Mouse (Mus musculus) testis, adult 2 months (tissue): ENCODE measurements around the gene Heyl. TPM values are rescaled to one million over a fixed set of nuclear protein-coding genes. Genes with fewer than 3 reads are reported as not detected.
A peak's percentile ranks its signal among the peaks of the same experiment; 100 is the strongest.

Experiments
- H3K27ac ChIP-seq: fragments of 200-500 bp; 2 replicates; pipeline ENCODE4 v1.5.1; 2012; ENCODE audit warnings: low read depth, low read length; ENCODE audit not compliant: control insufficient read depth, insufficient read depth
- H3K27me3 ChIP-seq: fragments of 200-500 bp; 2 replicates; pipeline ENCODE4 v1.6.1; 2012; ENCODE audit warnings: mild to moderate bottlenecking, low read length, moderate library complexity; ENCODE audit not compliant: control insufficient read depth, insufficient read depth
- H3K36me3 ChIP-seq: fragments of 200-500 bp; 2 replicates; pipeline ENCODE4 v1.6.1; 2012; ENCODE audit warnings: mild to moderate bottlenecking, low read length; ENCODE audit not compliant: control insufficient read depth, insufficient read depth
- H3K4me1 ChIP-seq: fragments of 200-500 bp; 2 replicates; pipeline ENCODE4 v1.6.1; 2012; ENCODE audit warnings: low read length; ENCODE audit not compliant: control insufficient read depth, insufficient read depth
- H3K4me3 ChIP-seq: fragments of 200-500 bp; 2 replicates; pipeline ENCODE4 v1.5.1; 2012; ENCODE audit warnings: low read depth, mild to moderate bottlenecking, low read length, moderate library complexity, mixed read lengths; ENCODE audit not compliant: control insufficient read depth
- CTCF ChIP-seq: fragments of 200-500 bp; IDR thresholded peaks from 2 replicates; pipeline ENCODE4 v1.5.1; 2012; ENCODE audit warnings: low read depth, mild to moderate bottlenecking, inconsistent platforms, low read length, moderate library complexity; ENCODE audit not compliant: control insufficient read depth, insufficient read depth, insufficient replicate concordance
- POLR2A ChIP-seq: fragments of 200-500 bp; IDR thresholded peaks from 2 replicates; pipeline ENCODE4 v1.6.1; 2012; ENCODE audit warnings: low read depth, mild to moderate bottlenecking, inconsistent platforms, low read length, moderate library complexity; ENCODE audit not compliant: control insufficient read depth
- polyA plus RNA-seq: library from polyadenylated mRNA; depleted of rRNA; stranded (reverse); fragments of >200 nt; gene quantifications from 2 replicates; pipeline ENCODE4 v1.2.3, GENCODE M21; 2012

Heyl gene
- polyA plus RNA-seq, 1 experiment: 0.88 TPM

DNA sequence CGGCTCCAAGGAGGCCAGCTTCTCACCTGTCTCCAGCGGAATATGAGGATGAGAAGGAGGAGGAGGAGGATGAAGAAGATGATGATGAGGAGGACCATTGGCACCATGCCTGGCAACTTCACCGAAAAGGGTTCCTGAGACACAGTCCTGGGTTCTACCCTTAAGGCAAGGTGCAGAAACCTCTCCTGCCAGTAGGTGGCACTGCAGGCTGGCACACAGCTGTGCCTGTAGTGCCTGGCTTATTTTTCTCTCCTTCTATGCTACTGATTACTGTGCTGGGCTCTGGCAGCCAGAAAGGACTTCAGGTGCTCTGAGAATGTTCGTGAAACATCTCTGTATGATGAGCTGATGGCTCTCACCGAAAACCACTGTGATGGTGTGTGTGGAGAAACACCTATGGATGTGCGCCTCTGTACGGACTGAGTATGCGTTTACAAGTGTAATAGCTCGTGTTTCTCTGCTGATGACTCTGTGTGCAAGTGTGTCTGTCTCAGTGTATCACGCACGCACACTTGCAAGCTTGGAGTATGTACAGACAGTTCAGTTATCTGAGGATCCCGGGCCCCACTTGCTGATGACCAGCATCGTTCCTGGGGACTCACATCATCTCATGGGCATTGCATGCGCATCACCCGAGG lies 13.5 kb upstream of the Heyl start:
- H3K4me1 ChIP-seq: no peaks in the 10 kb centered on the region; the same call in 1 of the 2 replicates
- no peak for TF ChIP-seq POLR2A
- peak; percentile 97 for TF ChIP-seq CTCF
- no peaks in the 10 kb centered on the region for H3K36me3 ChIP-seq

DNA sequence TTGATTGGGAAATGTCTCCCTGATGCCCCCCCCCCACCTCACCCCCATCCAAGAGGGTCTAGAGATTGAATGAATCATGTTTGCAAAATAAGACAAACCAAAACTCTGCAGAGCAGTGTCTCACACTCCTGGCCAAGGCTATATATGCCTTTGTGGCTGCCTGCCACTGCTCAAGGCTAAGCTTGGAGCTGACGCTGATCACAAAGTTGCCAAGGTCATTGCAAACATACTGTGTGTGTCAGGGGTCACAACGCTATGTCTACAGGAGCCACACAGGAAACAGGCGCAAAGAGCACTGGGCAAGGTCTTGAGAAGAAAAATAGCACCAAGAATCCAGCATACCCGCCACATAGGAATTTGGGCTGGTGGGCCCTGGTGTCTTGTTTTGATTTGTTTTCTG lies 12.7 kb upstream of the Heyl start:
- no peaks in the 10 kb centered on the region for H3K36me3 ChIP-seq
- H3K4me1 ChIP-seq: no peaks in the 10 kb centered on the region; the same call in 1 of the 2 replicates
- TF ChIP-seq POLR2A: no peak
- TF ChIP-seq CTCF: no peak
- no peaks in the 10 kb centered on the region for H3K27me3 ChIP-seq
- H3K4me3 ChIP-seq: no peak overlapping the region
- H3K27ac ChIP-seq: no peak overlapping the region

More for the DNA sequence above, 13.5 kb upstream of the Heyl start:
- Histone ChIP-seq H3K4me3 (no peak overlapping the region), H3K27me3 (no peaks in the 10 kb centered on the region), H3K27ac (no peak overlapping the region)

DNA sequence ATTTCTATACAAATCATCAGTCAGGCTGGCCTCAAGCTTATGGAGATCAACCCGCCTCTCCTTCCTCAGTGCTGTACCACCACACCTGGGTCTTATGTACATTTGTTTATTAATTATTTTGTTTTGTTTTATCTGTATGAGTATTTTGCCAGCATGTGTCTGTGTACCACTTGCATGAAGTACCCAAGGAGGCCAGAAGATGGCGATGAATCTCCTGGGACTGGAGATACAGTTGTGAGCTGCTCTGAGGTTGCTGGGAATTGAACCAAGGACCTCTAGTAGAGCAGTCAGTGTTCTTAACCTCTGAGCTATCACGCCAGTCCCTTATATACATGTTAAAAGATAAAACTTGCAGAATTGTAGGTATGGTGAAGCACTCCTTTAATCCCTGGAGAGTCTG lies 10.0 kb upstream of the Heyl start:
- H3K27ac ChIP-seq: no peak overlapping the region
- H3K36me3 ChIP-seq: no peaks in the 10 kb centered on the region
- no peaks in the 10 kb centered on the region for H3K27me3 ChIP-seq
- no peak overlapping the region for H3K4me3 ChIP-seq
- H3K4me1 ChIP-seq: no peaks in the 10 kb centered on the region; the same call in 1 of the 2 replicates
- TF ChIP-seq CTCF (no peak), POLR2A (no peak)

DNA sequence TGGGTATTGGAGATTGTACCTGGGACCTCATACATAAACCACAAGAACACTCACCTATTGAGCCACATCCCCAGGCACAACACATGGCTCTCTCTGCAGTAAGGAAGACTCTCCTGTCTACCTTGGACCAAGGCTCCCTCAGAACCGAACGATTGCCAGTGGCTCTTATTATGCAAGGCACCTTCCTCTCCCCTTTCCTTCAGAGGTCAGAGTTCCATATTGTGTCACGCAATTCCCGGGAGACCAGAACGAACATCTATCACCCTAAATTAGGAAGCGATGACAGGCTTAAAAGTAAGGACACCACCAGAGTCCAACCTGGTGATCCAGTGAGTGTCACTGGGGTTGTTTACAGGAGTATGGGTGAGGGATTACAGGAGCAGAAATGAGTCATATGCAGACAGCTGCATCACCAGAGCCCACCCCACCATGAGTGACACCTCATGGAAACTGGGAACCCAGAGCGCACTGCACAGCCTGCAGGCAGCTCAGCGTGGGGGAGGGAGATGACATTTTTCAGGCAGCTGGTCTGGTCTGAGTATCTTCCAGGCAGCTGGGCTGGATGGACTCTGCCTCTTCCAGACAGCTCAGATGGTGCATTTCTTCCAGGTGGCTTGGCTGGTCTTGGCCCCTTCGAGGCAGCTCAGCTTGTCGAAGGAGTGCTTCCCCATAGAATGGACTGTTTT lies 7.5 kb upstream of the Heyl start:
- TF ChIP-seq CTCF: no peak
- TF ChIP-seq POLR2A: no peak
- H3K4me1 ChIP-seq: no peaks in the 10 kb centered on the region; the same call in 1 of the 2 replicates
- H3K36me3 ChIP-seq: no peaks in the 10 kb centered on the region
- H3K27ac ChIP-seq: no peak overlapping the region
- H3K4me3 ChIP-seq: no peak overlapping the region
- no peaks in the 10 kb centered on the region for H3K27me3 ChIP-seq

DNA sequence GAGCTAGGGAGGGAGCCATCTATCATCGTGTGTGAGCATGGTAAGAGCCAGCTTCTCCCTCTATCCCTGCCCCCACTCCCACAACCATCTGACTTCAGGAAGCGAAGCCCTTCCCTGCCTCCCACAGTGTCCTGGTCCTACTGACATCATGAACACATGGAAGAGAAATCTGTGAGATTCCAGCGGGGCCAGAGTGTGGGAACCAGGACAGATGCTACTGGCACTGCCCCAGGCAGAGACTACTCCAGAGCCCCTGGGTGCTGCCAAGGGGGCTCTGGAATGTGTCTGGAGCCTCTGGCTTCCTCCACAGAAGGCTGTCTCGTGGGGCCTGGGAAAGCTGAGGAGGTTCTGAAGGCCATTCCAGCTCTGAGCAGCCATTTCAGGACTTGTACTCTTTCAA lies 5.6 kb upstream of the Heyl start:
- Histone ChIP-seq H3K4me1 (no peaks in the 10 kb centered on the region; the same call in 1 of the 2 replicates), H3K36me3 (no peaks in the 10 kb centered on the region), H3K4me3 (no peak overlapping the region), H3K27me3 (no peaks in the 10 kb centered on the region), H3K27ac (no peak overlapping the region)
- TF ChIP-seq CTCF (no peak), POLR2A (no peak)

DNA sequence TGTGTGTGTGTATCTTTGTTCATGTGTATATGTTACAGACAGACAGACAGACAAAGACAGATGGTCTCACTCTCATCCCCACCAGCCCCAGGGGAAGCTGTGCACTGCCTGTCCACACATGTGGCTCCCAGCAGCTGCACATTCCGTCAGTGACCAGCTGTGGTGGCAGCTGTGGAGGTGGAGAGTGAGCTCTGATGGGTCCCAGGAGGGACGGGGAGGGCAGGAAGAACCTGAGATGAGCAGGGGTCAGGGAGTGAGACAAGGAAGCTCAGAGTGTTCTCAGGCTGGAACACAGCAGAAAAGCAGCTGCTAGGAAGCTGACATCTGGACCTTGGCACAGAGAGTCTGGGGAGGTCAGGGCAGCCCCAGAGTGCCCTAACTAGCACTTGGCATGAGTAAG lies 5.1 kb upstream of the Heyl start:
- Histone ChIP-seq H3K4me1 (peaks cover 1% of the 10 kb centered on the region), H3K36me3 (no peaks in the 10 kb centered on the region), H3K27ac (peak overlapping the region; percentile 12; the same call in 1 of the 2 replicates), H3K4me3 (no peak overlapping the region), H3K27me3 (no peaks in the 10 kb centered on the region)
- TF ChIP-seq POLR2A (no peak), CTCF (no peak)

DNA sequence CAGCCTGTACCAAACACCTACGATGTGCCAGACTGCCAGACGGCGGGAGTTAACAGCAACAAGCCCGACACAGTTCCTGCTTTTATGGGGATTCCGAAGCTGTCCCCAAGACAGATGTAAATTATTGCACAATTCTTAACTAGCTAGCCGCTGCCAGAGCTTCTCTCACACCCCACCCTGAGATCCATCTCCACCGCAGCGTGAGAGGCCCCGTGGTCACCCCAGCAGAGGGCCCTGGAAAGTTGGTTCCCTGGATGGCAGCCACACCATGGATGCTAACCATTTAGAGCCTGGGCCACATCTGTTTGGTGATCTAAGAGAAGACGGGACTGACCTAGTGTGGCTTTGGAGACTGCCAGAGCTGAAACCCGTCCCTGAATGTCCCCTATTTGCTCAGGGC lies 4.2 kb upstream of the Heyl start:
- Histone ChIP-seq H3K27ac (no peak overlapping the region), H3K36me3 (no peaks in the 10 kb centered on the region), H3K27me3 (no peaks in the 10 kb centered on the region), H3K4me3 (no peak overlapping the region), H3K4me1 (peaks cover 2% of the 10 kb centered on the region)
- TF ChIP-seq CTCF (no peak), POLR2A (no peak)
